Mouse (Mus musculus): ENCODE results near the gene Mapkapk5.

Mapkapk5 gene

DNA sequence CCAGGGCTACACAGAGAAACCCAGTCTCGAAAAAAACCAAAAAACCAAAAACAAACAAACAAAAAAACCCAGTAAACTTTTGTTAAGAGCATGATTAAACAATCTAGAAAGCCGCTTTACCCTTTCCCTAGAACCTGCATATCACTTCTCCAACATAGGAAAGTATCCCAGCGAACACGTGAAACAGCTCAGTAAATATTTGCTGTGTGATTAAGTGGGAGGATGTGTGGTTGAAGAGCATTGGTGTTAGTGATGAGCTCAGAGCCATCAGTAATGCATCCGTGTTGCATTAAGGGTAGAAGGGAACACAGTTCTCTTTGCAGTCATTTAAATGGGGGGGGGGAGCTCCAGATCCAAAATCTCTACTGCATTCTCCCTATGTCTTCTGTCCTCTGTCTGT, 60.9 kb downstream of the Mapkapk5 start:
- DNase-seq: no peak

GRCm38 (mm10) chr5:121477680-121478079, 68.0 kb downstream of the Mapkapk5 start:
- DNase-seq: peak; percentile 18

DNA sequence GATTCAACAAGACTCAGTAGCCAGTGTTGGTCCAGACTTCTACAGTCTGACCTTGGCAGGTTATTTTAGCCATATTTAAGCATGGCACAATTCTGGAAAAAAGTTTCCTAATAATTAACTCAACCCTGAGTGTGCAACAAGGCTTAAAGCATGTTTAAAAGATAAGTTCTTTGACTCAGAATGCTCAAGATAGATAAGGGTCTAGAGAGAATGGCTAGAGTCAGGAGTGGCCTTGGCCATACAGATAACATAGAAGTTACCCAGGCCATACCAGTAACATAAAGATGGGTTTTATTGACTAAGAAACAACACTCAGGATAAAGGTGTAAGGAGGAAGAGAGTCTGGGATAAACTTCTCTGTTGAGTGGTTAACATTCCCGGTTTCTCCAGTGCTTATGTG, 69.7 kb downstream of the Mapkapk5 start:
- no peak for DNase-seq
